ENCODE assay signal across 13 mouse cellular contexts in genomic region chr7:93111056-93111455, GRCm38 (mm10). TPM values are rescaled to one million over a fixed set of nuclear protein-coding genes. Genes with fewer than 3 reads are reported as not detected.
"Had no signal": no experiment of that assay in that cellular context is flagged by ENCODE, and none has a peak within 500 bp of the region (broad histone marks: within the 10 kb centered on the region; RNA-seq: fewer than 3 reads in every experiment).

No protein-coding gene starts in this region.

- H3K27ac ChIP-seq: left cerebral cortex, adult 2 months; limb, embryonic 10.5 days; liver, embryonic 13.5 days; lung, embryonic 15.5 days; midbrain, embryonic 12.5 days; neural tube, embryonic 13.5 days; stomach, postnatal 0 days had no signal

- H3K4me3 ChIP-seq: left cerebral cortex, adult 2 months; limb, embryonic 10.5 days; liver, embryonic 13.5 days; lung, embryonic 15.5 days; midbrain, embryonic 12.5 days; neural tube, embryonic 13.5 days had no signal

- H3K27me3 ChIP-seq: liver, embryonic 13.5 days; lung, embryonic 15.5 days; midbrain, embryonic 12.5 days; neural tube, embryonic 13.5 days had no signal

- H3K4me2 ChIP-seq: liver, embryonic 13.5 days; lung, embryonic 15.5 days; midbrain, embryonic 12.5 days; neural tube, embryonic 13.5 days had no signal

- H3K4me1 ChIP-seq: limb, embryonic 10.5 days; liver, embryonic 13.5 days; lung, embryonic 15.5 days; midbrain, embryonic 12.5 days; neural tube, embryonic 13.5 days had no signal

- H3K9me3 ChIP-seq: limb, embryonic 10.5 days; liver, embryonic 13.5 days; lung, embryonic 15.5 days; midbrain, embryonic 12.5 days; neural tube, embryonic 13.5 days had no signal

- ATAC-seq: liver, postnatal 0 days had no signal

- H3K36me3 ChIP-seq: limb, embryonic 10.5 days; liver, embryonic 13.5 days; lung, embryonic 15.5 days; midbrain, embryonic 12.5 days; neural tube, embryonic 13.5 days had no signal

- H3K9ac ChIP-seq: liver, embryonic 13.5 days; liver, postnatal 0 days; lung, embryonic 15.5 days; midbrain, embryonic 12.5 days; neural tube, embryonic 13.5 days had no signal

- DNase-seq: kidney, postnatal 10 days; kidney, postnatal 4 days; liver, embryonic 13.5 days; liver, postnatal 0 days; right cerebral cortex, adult 18-20 months; thymus, postnatal 14 days had no signal

RNA-seq across cellular contexts. Expression of gene Fam181b, which starts 31.4 kb away (rescaled TPM):
- total RNA-seq: megakaryocyte-erythroid progenitor cell, adult 5-6 weeks had no signal
